Mouse (Mus musculus) G1E (cell line): Measurements from ENCODE around the gene Cdc37. TPM values are rescaled to one million over a fixed set of nuclear protein-coding genes. Genes with fewer than 3 reads are reported as not detected.
A peak's percentile ranks its signal among the peaks of the same experiment; 100 is the strongest.

ENCODE experiments used
- ATAC-seq: 2 replicates; pipeline ENCODE4 v1.8.0; 2016; ENCODE audit warnings: mild to moderate bottlenecking; ENCODE audit not compliant: insufficient number of reproducible peaks, poor library complexity, low FRiP score, severe bottlenecking; ENCODE audit errors: extremely low read depth
- DNase-seq: peaks from one replicate; pipeline ENCODE4 v3.0.0; 2012; ENCODE audit warnings: low spot score
- H3K27me3 ChIP-seq: 2 replicates; pipeline ENCODE4 v1.6.1; 2012; ENCODE audit warnings: mild to moderate bottlenecking, low read length, inconsistent platforms; ENCODE audit not compliant: insufficient read depth
- H3K36me3 ChIP-seq: replicated peaks from 2 replicates; pipeline ENCODE3; 2012; ENCODE audit warnings: mild to moderate bottlenecking, inconsistent platforms
- H3K4me1 ChIP-seq: 2 replicates; pipeline ENCODE4 v1.6.1; 2012; ENCODE audit warnings: low read depth, low read length, inconsistent platforms, mixed read lengths; ENCODE audit not compliant: insufficient read depth
- H3K4me3 ChIP-seq: 2 replicates; pipeline ENCODE4 v1.5.1; 2012; ENCODE audit warnings: low read depth, mild to moderate bottlenecking, inconsistent platforms, low read length, moderate library complexity, mixed read lengths
- H3K9me3 ChIP-seq: replicated peaks from 2 replicates; pipeline ENCODE4 v1.6.1; 2012; ENCODE audit warnings: inconsistent platforms
- CTCF ChIP-seq: IDR thresholded peaks from 2 replicates; pipeline ENCODE4 v1.5.1; 2012; ENCODE audit warnings: low read depth, low read length, inconsistent platforms, mixed read lengths
- GATA1 ChIP-seq: IDR thresholded peaks from 2 replicates; pipeline ENCODE4 v1.6.1; 2012; ENCODE audit warnings: borderline replicate concordance, low read length, inconsistent platforms, mixed read lengths
- GATA2 ChIP-seq: IDR thresholded peaks from 2 replicates; pipeline ENCODE4 v1.6.1; 2012; ENCODE audit warnings: low read depth, low read length, inconsistent platforms, borderline replicate concordance
- POLR2AphosphoS5 ChIP-seq: IDR thresholded peaks from 2 replicates; pipeline ENCODE4 v1.6.1; 2012; ENCODE audit warnings: low read depth, low read length, inconsistent platforms; ENCODE audit not compliant: insufficient replicate concordance
- TAL1 ChIP-seq: conservative IDR thresholded peaks from 2 replicates; pipeline ENCODE4 v1.6.1; 2012; ENCODE audit warnings: low read depth, low read length, inconsistent platforms, mixed read lengths
- polyA plus RNA-seq: library from polyadenylated mRNA; stranded (reverse); fragments of >175 nt; gene quantifications from 2 replicates; pipeline ENCODE4 v1.2.3, GENCODE M21; 2012
- total RNA-seq, 2 experiments: library from RNA; stranded (forward) in 1 of 2; stranded (reverse) in 1 of 2; fragments of 200-1000 nt in 1 of 2; fragments of >200 nt in 1 of 2; fragmentation: Nextera tagmentation in 1 of 2; gene quantifications; 2 replicates each; pipeline ENCODE4 v1.2.3; 2014 to 2017

The Cdc37 gene
- total and polyA plus RNA-seq, 3 experiments, result 80.4 to 213 (median 193) TPM

GRCm38 (mm10) chr9:21181421-21182220 lies 31.8 kb upstream of the Cdc37 start:
- no peak for TF ChIP-seq GATA2
- TF ChIP-seq TAL1, result no peak
- no peak for TF ChIP-seq POLR2AphosphoS5
- no peak for TF ChIP-seq CTCF
- TF ChIP-seq GATA1, result no peak
- H3K9me3 ChIP-seq, result no peaks in the 10 kb centered on the region
- peaks cover 11% of the 10 kb centered on the region for H3K4me1 ChIP-seq
- DNase-seq, result no peak
- ATAC-seq, result no peak
- H3K4me3 ChIP-seq, result peak overlapping the region; percentile 68
- H3K36me3 ChIP-seq, result no peaks in the 10 kb centered on the region
- peaks cover 56% of the 10 kb centered on the region for H3K27me3 ChIP-seq

DNA sequence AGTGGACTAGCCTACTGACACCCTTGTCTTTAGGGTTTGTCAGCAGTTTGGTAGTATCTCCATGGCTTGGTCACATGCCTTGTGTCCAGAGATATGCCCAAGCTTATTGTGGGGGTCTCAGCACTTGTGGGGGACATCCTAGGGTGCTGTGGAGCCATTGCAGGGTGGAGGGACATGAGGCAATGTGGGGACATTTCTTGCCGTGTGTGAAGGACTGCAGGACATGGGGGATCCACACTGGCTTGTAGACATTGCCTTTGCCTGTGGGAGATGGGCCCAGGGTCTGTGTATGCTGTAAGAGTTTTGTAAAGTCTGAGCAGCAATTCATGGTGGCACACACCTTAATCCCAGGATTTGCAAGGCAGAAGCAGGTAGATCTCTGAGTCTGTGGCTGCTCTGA lies 31.1 kb upstream of the Cdc37 start:
- Histone ChIP-seq H3K4me3 (no peak overlapping the region), H3K27me3 (peaks cover 53% of the 10 kb centered on the region), H3K4me1 (peaks cover 11% of the 10 kb centered on the region), H3K9me3 (no peaks in the 10 kb centered on the region), H3K36me3 (no peaks in the 10 kb centered on the region)
- no peak for TF ChIP-seq GATA1
- no peak for TF ChIP-seq POLR2AphosphoS5
- TF ChIP-seq TAL1, result no peak
- TF ChIP-seq GATA2, result no peak
- ATAC-seq (no peak), DNase-seq (no peak)

- Histone ChIP-seq H3K4me3 (no peak overlapping the region), H3K36me3 (no peaks in the 10 kb centered on the region), H3K9me3 (no peaks in the 10 kb centered on the region), H3K4me1 (peaks cover 11% of the 10 kb centered on the region), H3K27me3 (peaks cover 49% of the 10 kb centered on the region)
- TF ChIP-seq TAL1 (no peak), POLR2AphosphoS5 (no peak), GATA1 (no peak)
- no peak for ATAC-seq
- DNase-seq, result no peak
These were observed 30.6 kb upstream of the Cdc37 start for GRCm38 (mm10) chr9:21180402-21180801.

GRCm38 (mm10) chr9:21172364-21172763 lies 22.6 kb upstream of the Cdc37 start:
- peaks cover 20% of the 10 kb centered on the region for H3K27me3 ChIP-seq
- ATAC-seq (no peak), DNase-seq (no peak)
- H3K9me3 ChIP-seq, result no peaks in the 10 kb centered on the region
- no peak overlapping the region for H3K4me3 ChIP-seq
- peaks cover 18% of the 10 kb centered on the region for H3K4me1 ChIP-seq
- TF ChIP-seq CTCF (no peak), TAL1 (no peak), POLR2AphosphoS5 (no peak), GATA2 (no peak), GATA1 (no peak)
- no peaks in the 10 kb centered on the region for H3K36me3 ChIP-seq

DNA sequence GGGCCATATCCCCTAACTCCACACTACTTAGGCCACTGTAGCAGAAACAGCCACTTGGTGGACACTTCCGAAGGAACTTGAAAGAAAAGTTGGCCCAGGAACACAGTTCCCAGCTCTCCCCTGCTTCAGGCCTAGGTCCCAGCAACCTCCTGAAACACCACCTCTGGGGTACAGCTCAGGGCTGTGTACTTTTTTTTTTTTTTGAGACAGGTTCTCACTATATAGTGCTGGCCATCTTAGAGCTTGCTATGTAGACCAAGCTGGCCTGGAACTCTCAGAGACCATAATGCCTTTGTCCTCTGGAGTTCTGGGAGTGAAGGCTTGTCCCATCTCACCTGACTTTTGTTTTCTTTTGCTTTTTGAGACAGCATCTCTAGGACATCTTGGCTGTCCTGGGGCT lies 19.4 kb upstream of the Cdc37 start:
- TF ChIP-seq GATA1 (no peak), TAL1 (no peak), GATA2 (no peak), POLR2AphosphoS5 (no peak)
- ATAC-seq (no peak), DNase-seq (no peak)
- Histone ChIP-seq H3K9me3 (no peaks in the 10 kb centered on the region), H3K4me3 (no peak overlapping the region), H3K27me3 (peaks cover 44% of the 10 kb centered on the region), H3K36me3 (no peaks in the 10 kb centered on the region), H3K4me1 (peaks cover 24% of the 10 kb centered on the region)

DNA sequence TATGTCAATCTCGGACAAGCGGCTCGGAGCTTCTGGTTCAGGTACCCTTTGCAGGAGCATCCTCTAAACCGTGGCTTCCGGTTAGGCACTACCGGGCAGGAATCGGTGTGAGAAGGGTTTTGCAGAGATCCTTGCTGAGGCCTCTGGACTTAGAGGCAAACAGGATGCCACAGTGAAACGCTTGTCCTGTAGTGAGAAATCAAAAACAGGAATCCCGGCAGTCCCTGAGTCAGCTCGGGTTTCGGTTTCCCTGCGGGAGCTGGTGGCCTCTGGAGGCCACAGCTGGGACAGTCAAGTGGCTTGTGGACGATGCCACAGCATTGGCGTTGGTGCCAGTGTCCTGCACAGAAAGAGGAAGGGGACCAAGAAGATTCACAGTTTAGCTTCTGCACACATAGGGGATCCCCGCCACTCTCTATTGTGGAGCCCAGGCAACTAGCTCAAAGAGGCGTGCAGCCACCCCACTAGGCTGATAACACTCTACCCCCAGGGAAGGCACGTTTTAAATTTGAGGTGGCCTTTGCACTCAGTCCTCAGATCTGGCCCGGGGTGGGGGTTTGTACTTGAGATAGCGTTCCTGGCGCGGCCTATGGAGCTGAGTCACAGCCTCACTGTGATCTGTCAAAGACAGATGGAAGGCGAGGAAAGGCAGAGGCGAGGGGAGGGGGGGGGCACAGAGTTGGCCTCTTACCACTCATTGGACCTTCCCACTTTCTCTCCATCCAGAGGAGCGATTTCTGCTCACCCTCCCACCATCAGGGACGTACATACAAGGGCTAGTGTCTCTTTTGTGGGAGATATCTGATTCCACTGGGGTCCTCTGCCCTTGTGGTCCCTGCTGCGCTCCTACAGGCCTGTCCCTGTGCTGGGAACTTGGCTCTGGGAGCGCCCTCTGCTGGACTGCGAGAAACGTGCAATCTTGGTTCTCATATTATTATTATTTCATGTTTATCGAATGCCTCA lies 18.7 kb upstream of the Cdc37 start:
- Histone ChIP-seq H3K9me3 (no peaks in the 10 kb centered on the region), H3K4me1 (peaks cover 24% of the 10 kb centered on the region), H3K36me3 (no peaks in the 10 kb centered on the region), H3K27me3 (peaks cover 50% of the 10 kb centered on the region), H3K4me3 (no peak overlapping the region; the same call in 1 of the 2 replicates)
- DNase-seq (peak; percentile 75), ATAC-seq (peak; percentile 55)
- TF ChIP-seq GATA2, result no peak
- TF ChIP-seq CTCF, result peak; percentile 86
